Mouse (Mus musculus) skeletal muscle tissue, adult 2 months (tissue): Measurements from ENCODE around the gene Wwox.

Experiments
- DNase-seq: peaks from one replicate; pipeline ENCODE4 v3.0.0-alpha.2; 2012; ENCODE audit warnings: low read depth, low spot score

Gene Wwox

GRCm38 (mm10) chr8:114468526-114469207 is 29.2 kb downstream of the Wwox start:
- DNase-seq, result no peak

GRCm38 (mm10) chr8:114469208-114469590 is 29.7 kb downstream of the Wwox start:
- DNase-seq, result no peak

GRCm38 (mm10) chr8:114473546-114473945 is 34.1 kb downstream of the Wwox start:
- DNase-seq, result no peak

GRCm38 (mm10) chr8:114476919-114477318 is 37.5 kb downstream of the Wwox start:
- DNase-seq, result no peak

- no peak for DNase-seq
These were observed 38.3 kb downstream of the Wwox start for GRCm38 (mm10) chr8:114477790-114478189.

GRCm38 (mm10) chr8:114479749-114480148 is 40.3 kb downstream of the Wwox start:
- DNase-seq, result no peak

- no peak for DNase-seq
These were observed 52.3 kb downstream of the Wwox start for GRCm38 (mm10) chr8:114491662-114492160.

GRCm38 (mm10) chr8:114499448-114500144 is 60.1 kb downstream of the Wwox start:
- DNase-seq, result no peak

GRCm38 (mm10) chr8:114501906-114502305 is 62.5 kb downstream of the Wwox start:
- no peak for DNase-seq

GRCm38 (mm10) chr8:114503196-114503595 is 63.7 kb downstream of the Wwox start:
- DNase-seq, result no peak

- DNase-seq, result no peak
These were observed 65.4 kb downstream of the Wwox start for GRCm38 (mm10) chr8:114504889-114505288.

- DNase-seq, result no peak
These were observed 66.2 kb downstream of the Wwox start for GRCm38 (mm10) chr8:114505351-114506347.

- no peak for DNase-seq
These were observed 67.9 kb downstream of the Wwox start for GRCm38 (mm10) chr8:114507404-114507803.

- no peak for DNase-seq
These were observed 70.8 kb downstream of the Wwox start for GRCm38 (mm10) chr8:114510226-114510625.

GRCm38 (mm10) chr8:114512075-114512935 is 72.8 kb downstream of the Wwox start:
- DNase-seq, result no peak

- no peak for DNase-seq
These were observed 75.2 kb downstream of the Wwox start for GRCm38 (mm10) chr8:114514692-114515091.

GRCm38 (mm10) chr8:114523061-114523460 is 83.6 kb downstream of the Wwox start:
- DNase-seq, result no peak

GRCm38 (mm10) chr8:114526626-114527267 is 87.3 kb downstream of the Wwox start:
- DNase-seq, result no peak

- no peak for DNase-seq
These were observed 88.3 kb downstream of the Wwox start for GRCm38 (mm10) chr8:114527648-114528221.

- DNase-seq, result no peak
These were observed 90.1 kb downstream of the Wwox start for GRCm38 (mm10) chr8:114529581-114529980.
